ENCODE assay signal across 13 mouse cellular contexts in genomic region chr12:85830691-85831090, GRCm38 (mm10). TPM values are rescaled to one million over a fixed set of nuclear protein-coding genes. Genes with fewer than 3 reads are reported as not detected.
DNase-seq lines count a peak whose midpoint lies in the region; ATAC-seq and TF ChIP-seq lines count a peak whose summit lies in the region.
"Had no signal": no experiment of that assay in that cellular context is flagged by ENCODE, and none has a peak within 500 bp of the region (broad histone marks: within the 10 kb centered on the region; RNA-seq: fewer than 3 reads in every experiment).

No protein-coding gene starts in this region.

- H3K4me1 ChIP-seq in kidney, adult 2 months (ENCODE audit: control insufficient read depth, insufficient read depth, low read length) = no peaks in the 10 kb centered on the region
- no peaks in the 10 kb centered on the region for H3K4me1 ChIP-seq in midbrain, postnatal 0 days (ENCODE audit: insufficient read depth, low read length)
- H3K4me1 ChIP-seq in midbrain, embryonic 14.5 days (ENCODE audit: control insufficient read depth, insufficient read depth, low read length) = no peaks in the 10 kb centered on the region
- no peaks in the 10 kb centered on the region for H3K4me1 ChIP-seq in forebrain, postnatal 0 days (ENCODE audit: insufficient read depth)
- H3K4me1 ChIP-seq in thymus, adult 2 months (replicated peaks; ENCODE audit: control insufficient read depth, insufficient read depth, low read length) = 0 out of 2 replicates have a peak, but pooled peaks cover 2% of the 10 kb centered on the region

- DNase-seq in adrenal gland, postnatal 14 days = peak; percentile 75
- DNase-seq in adrenal gland, postnatal 4 days (ENCODE audit: low spot score in 2 of 2) = no peak
- peak; percentile 56 for DNase-seq in kidney, adult 2 months
- no peak for DNase-seq in kidney, postnatal 14 days
- peak; percentile 24 for DNase-seq in midbrain, postnatal 0 days (ENCODE audit: low spot score)
- DNase-seq in midbrain, embryonic 14.5 days = no peak
- DNase-seq in forebrain, postnatal 0 days = no peak
- no peak for DNase-seq in thymus, adult 2 months
- DNase-seq: kidney, adult 9 months; lung, embryonic 14.5 days; retina, postnatal 1 day had no signal

- no peak for ATAC-seq in midbrain, postnatal 0 days (ENCODE audit: low FRiP score)
- no peak for ATAC-seq in midbrain, embryonic 14.5 days (ENCODE audit: low FRiP score, low TSS enrichment)
- no peak for ATAC-seq in forebrain, postnatal 0 days

- TF ChIP-seq POLR2A in kidney, adult 2 months (IDR thresholded peaks at IDR 0.05; ENCODE audit: low read depth, low read length) = no peak
- no peak for TF ChIP-seq POLR2A in thymus, adult 2 months (IDR thresholded peaks at IDR 0.05; ENCODE audit: control insufficient read depth, extremely low read depth, insufficient read depth, low read length, poor library complexity)

- H3K4me2 ChIP-seq in midbrain, postnatal 0 days (ENCODE audit: low read depth, low read length, poor library complexity, severe bottlenecking) = no peak overlapping the region
- no peak overlapping the region for H3K4me2 ChIP-seq in midbrain, embryonic 14.5 days (ENCODE audit: low read length)
- no peak overlapping the region for H3K4me2 ChIP-seq in forebrain, postnatal 0 days (ENCODE audit: low read depth)
- H3K4me2 ChIP-seq: hindbrain, embryonic 14.5 days; lung, embryonic 14.5 days; midbrain, embryonic 11.5 days had no signal

- H3K4me3 ChIP-seq in kidney, adult 2 months (ENCODE audit: insufficient read depth, low read depth, low read length) = no peak overlapping the region
- no peak overlapping the region for H3K4me3 ChIP-seq in midbrain, postnatal 0 days (ENCODE audit: low read depth, low read length)
- H3K4me3 ChIP-seq in midbrain, embryonic 14.5 days (replicated peaks; ENCODE audit: low read depth, low read length) = no peak overlapping the region
- H3K4me3 ChIP-seq in forebrain, postnatal 0 days (ENCODE audit: low read depth, low read length) = no peak overlapping the region
- H3K4me3 ChIP-seq in thymus, adult 2 months (ENCODE audit: control insufficient read depth, insufficient read depth, low read length) = no peak overlapping the region

- H3K27me3 ChIP-seq in kidney, adult 2 months (replicated peaks; ENCODE audit: control insufficient read depth, insufficient read depth, low read length) = no peaks in the 10 kb centered on the region
- H3K27me3 ChIP-seq in midbrain, postnatal 0 days (ENCODE audit: insufficient read depth, low read length) = no peaks in the 10 kb centered on the region
- no peaks in the 10 kb centered on the region for H3K27me3 ChIP-seq in midbrain, embryonic 14.5 days (ENCODE audit: control insufficient read depth, insufficient read depth, low read length)
- no peaks in the 10 kb centered on the region for H3K27me3 ChIP-seq in forebrain, postnatal 0 days (ENCODE audit: insufficient read depth, low read length)
- H3K27me3 ChIP-seq in thymus, adult 2 months (ENCODE audit: control insufficient read depth, insufficient read depth, low read length) = no peaks in the 10 kb centered on the region

- 63% methylated on average over 3 of the region's 3 CpGs for WGBS in kidney, adult 2 months
- 89% methylated on average over 3 of the region's 3 CpGs for WGBS in midbrain, postnatal 0 days
- WGBS in midbrain, embryonic 14.5 days = 85% methylated on average over 3 of the region's 3 CpGs
- WGBS in forebrain, postnatal 0 days = 66% methylated on average over 3 of the region's 3 CpGs
- 94% methylated on average over 3 of the region's 3 CpGs for WGBS in thymus, adult 2 months

- no peak overlapping the region for H3K27ac ChIP-seq in kidney, adult 2 months (ENCODE audit: insufficient read depth, low read depth, low read length)
- no peak overlapping the region for H3K27ac ChIP-seq in midbrain, postnatal 0 days (ENCODE audit: low read depth, low read length)
- H3K27ac ChIP-seq in midbrain, embryonic 14.5 days (replicated peaks; ENCODE audit: low read depth, low read length) = no peak overlapping the region
- no peak overlapping the region for H3K27ac ChIP-seq in forebrain, postnatal 0 days (ENCODE audit: low read depth, low read length)
- H3K27ac ChIP-seq in thymus, adult 2 months (ENCODE audit: control insufficient read depth, insufficient read depth, low read length) = no peak overlapping the region
- H3K27ac ChIP-seq: hindbrain, embryonic 14.5 days had no signal

- H3K9ac ChIP-seq in midbrain, postnatal 0 days (replicated peaks; ENCODE audit: low read length, poor library complexity, severe bottlenecking) = no peak overlapping the region
- H3K9ac ChIP-seq in midbrain, embryonic 14.5 days (replicated peaks; ENCODE audit: low read length) = no peak overlapping the region
- no peak overlapping the region for H3K9ac ChIP-seq in forebrain, postnatal 0 days
- H3K9ac ChIP-seq: hindbrain, embryonic 14.5 days; lung, embryonic 14.5 days had no signal

- TF ChIP-seq CTCF in kidney, adult 2 months (conservative IDR thresholded peaks at IDR 0.05; ENCODE audit: insufficient read depth, insufficient read length, low read depth, low read length) = no peak
- TF ChIP-seq CTCF in midbrain, postnatal 0 days (IDR thresholded peaks at IDR 0.05) = no peak
- TF ChIP-seq CTCF in forebrain, postnatal 0 days (IDR thresholded peaks at IDR 0.05; ENCODE audit: low read depth) = no peak
- no peak for TF ChIP-seq CTCF in thymus, adult 2 months (IDR thresholded peaks at IDR 0.05; ENCODE audit: borderline replicate concordance, control insufficient read depth, extremely low read depth, insufficient read depth, low read length, poor library complexity)

- peaks cover 2% of the 10 kb centered on the region for H3K36me3 ChIP-seq in kidney, adult 2 months (ENCODE audit: control insufficient read depth, insufficient read depth, low read length)
- peaks cover 12% of the 10 kb centered on the region; the same call in 1 of the 2 replicates for H3K36me3 ChIP-seq in midbrain, postnatal 0 days (ENCODE audit: insufficient read depth, low read length)
- peaks cover 22% of the 10 kb centered on the region for H3K36me3 ChIP-seq in midbrain, embryonic 14.5 days (ENCODE audit: control insufficient read depth, insufficient read depth, low read length)
- peaks cover 8% of the 10 kb centered on the region for H3K36me3 ChIP-seq in forebrain, postnatal 0 days (ENCODE audit: insufficient read depth)
- peaks cover 9% of the 10 kb centered on the region; the same call in 1 of the 2 replicates for H3K36me3 ChIP-seq in thymus, adult 2 months (ENCODE audit: control insufficient read depth, insufficient read depth, low read length)

- H3K9me3 ChIP-seq in midbrain, postnatal 0 days (ENCODE audit: low read length) = no peaks in the 10 kb centered on the region
- no peaks in the 10 kb centered on the region for H3K9me3 ChIP-seq in midbrain, embryonic 14.5 days (ENCODE audit: control insufficient read depth, low read length)
- no peaks in the 10 kb centered on the region for H3K9me3 ChIP-seq in forebrain, postnatal 0 days (ENCODE audit: low read length)

RNA-seq across cellular contexts. Expression of gene Ttll5, which starts 6.2 kb away (rescaled TPM):
- total RNA-seq in adrenal gland, postnatal 14 days (2021) = 18.0 and 21.9 TPM in 2 replicates
- 10 to 100 TPM; 23.2 to 23.6 TPM for total RNA-seq in adrenal gland, postnatal 4 days (2021)
- 12.0 and 12.9 TPM in 2 replicates for polyA plus RNA-seq in kidney, adult 2 months (2012; rRNA removed)
- total RNA-seq in midbrain, postnatal 0 days (2014; rRNA removed) = 15.9 and 24.0 TPM in 2 replicates
- 10.0 and 10.4 TPM in 2 replicates for polyA plus RNA-seq in midbrain, postnatal 0 days (2015; fragmentation: Nextera tagmentation; extraction: Ambion mirVana)
- polyA plus RNA-seq in midbrain, embryonic 14.5 days (2014; fragmentation: Nextera tagmentation; extraction: Ambion mirVana) = 11.9 and 16.1 TPM in 2 replicates
- 13.2 and 17.5 TPM in 2 replicates for total RNA-seq in forebrain, postnatal 0 days (2014; rRNA removed)
- polyA plus RNA-seq in forebrain, postnatal 0 days (2015; fragmentation: Nextera tagmentation; extraction: Ambion mirVana) = 8.2 and 11.1 TPM in 2 replicates
- 20.2 and 22.7 TPM in 2 replicates for polyA plus RNA-seq in thymus, adult 2 months (2012; rRNA removed)

RNA-seq across cellular contexts. Expression of gene Erg28, which starts 6.3 kb away (rescaled TPM):
- total RNA-seq in adrenal gland, postnatal 14 days (2021) = 28.5 and 29.1 TPM in 2 replicates
- total RNA-seq in adrenal gland, postnatal 4 days (2021) = 10 to 100 TPM; 41.3 to 44.4 TPM
- polyA plus RNA-seq in kidney, adult 2 months (2012; rRNA removed) = 43.1 and 48.4 TPM in 2 replicates
- total RNA-seq in midbrain, postnatal 0 days (2014; rRNA removed) = 71.4 and 79.8 TPM in 2 replicates
- 104 and 110 TPM in 2 replicates for polyA plus RNA-seq in midbrain, postnatal 0 days (2015; fragmentation: Nextera tagmentation; extraction: Ambion mirVana)
- polyA plus RNA-seq in midbrain, embryonic 14.5 days (2014; fragmentation: Nextera tagmentation; extraction: Ambion mirVana) = 84.8 and 111 TPM in 2 replicates
- 68.1 and 75.4 TPM in 2 replicates for total RNA-seq in forebrain, postnatal 0 days (2014; rRNA removed)
- polyA plus RNA-seq in forebrain, postnatal 0 days (2015; fragmentation: Nextera tagmentation; extraction: Ambion mirVana) = 118 TPM in 2 replicates
- 41.4 and 44.4 TPM in 2 replicates for polyA plus RNA-seq in thymus, adult 2 months (2012; rRNA removed)

Comparison
In these comparisons a context has a peak if more than half of its experiments do, and no peak if none do; other contexts are left out.
1. DNase-seq: peak in adrenal gland, postnatal 14 days (single experiment), kidney, adult 2 months (single experiment) and midbrain, postnatal 0 days (single experiment); none in adrenal gland, postnatal 4 days (0 of 2), kidney, postnatal 14 days (single experiment), midbrain, embryonic 14.5 days (single experiment), forebrain, postnatal 0 days (single experiment) and thymus, adult 2 months (single experiment).